Mouse (Mus musculus): ENCODE data around the gene Pcolce2. TPM values are rescaled to one million over a fixed set of nuclear protein-coding genes. Genes with fewer than 3 reads are reported as not detected.

Gene Pcolce2
- total RNA-seq, 2 experiments from 2014 or later: 3.8 to 8.5 TPM

DNA sequence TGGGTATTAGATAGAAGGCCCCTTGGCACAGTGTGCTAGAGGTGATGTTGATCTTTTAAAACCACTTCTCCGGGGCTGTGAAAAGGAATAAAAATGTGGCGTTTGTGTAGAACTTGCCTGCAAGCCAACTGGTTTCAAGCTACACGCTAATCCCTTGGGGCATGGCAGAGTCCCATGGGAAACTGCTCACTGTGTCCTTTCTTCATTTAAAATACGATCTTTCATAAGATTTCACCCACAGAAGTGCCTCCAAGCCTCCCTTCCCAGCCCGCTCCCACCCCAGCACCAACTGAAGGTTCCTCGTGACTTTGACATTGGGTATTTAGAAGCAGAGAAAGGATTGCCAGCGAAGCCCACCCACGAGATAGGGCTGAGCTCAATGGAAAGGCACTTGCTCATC is 8.5 kb downstream of the Pcolce2 start:
- intact Hi-C loops (cut with DNase I): no loop called here

DNA sequence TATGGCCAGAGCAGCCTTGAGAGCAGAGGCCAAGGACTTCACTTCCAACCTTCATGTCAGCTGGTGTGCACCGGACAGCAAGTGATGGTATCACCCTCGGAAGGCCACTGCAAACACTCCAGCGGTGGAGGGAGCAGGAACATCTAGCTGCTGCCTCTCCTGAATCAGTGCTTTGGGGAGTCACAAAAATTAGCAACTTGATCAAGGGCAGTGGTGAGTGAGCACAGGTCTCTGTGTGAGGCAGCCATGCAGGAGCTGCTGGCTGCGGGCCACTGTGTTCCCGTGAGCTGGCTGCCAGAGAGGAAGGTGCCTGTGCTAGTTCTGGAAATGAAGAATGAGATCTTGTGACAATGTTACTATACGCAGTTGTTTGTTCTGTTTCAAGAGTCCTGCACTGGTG is 16.0 kb downstream of the Pcolce2 start:
- intact Hi-C loops (cut with DNase I): no loop called here
- no peak for DNase-seq

More for the DNA sequence above, 8.5 kb downstream of the Pcolce2 start:
- no peak for DNase-seq

GRCm38 (mm10) chr9:95654356-95654755 is 17.0 kb downstream of the Pcolce2 start:
- DNase-seq: no peak
- intact Hi-C loops (cut with DNase I): no loop called here

GRCm38 (mm10) chr9:95657941-95658340 is 20.5 kb downstream of the Pcolce2 start:
- intact Hi-C loops (cut with DNase I): no loop called here
- DNase-seq: no peak

- intact Hi-C loops (cut with DNase I): no loop called here
- no peak for DNase-seq
Observed at GRCm38 (mm10) chr9:95664290-95664989, 27.0 kb downstream of the Pcolce2 start.

- intact Hi-C loops (cut with DNase I): no loop called here
- no peak for DNase-seq
Observed at GRCm38 (mm10) chr9:95665835-95666234, 28.4 kb downstream of the Pcolce2 start.

DNA sequence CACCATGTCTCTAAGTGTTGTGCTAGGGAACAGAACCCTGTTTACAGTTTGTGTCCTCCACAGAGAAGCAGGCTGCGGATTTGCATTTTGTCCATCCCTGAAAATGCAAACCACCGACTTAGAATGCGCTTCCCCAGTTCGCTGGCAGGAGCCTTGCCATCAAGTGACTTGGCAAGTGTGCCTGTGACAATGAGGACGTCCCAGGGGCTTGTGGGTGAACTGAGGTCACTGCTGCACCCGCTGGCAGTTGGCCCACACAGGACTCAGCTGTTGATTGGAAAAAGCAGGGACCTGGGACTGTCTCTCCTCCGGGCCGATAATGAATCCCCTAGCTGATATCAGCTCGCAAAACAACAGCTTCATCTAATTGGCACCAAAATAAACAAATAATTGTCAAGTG is 30.4 kb downstream of the Pcolce2 start:
- intact Hi-C loops (cut with DNase I): no loop called here
- peak; percentile 39 to 46 for DNase-seq

GRCm38 (mm10) chr9:95668306-95668705 is 30.9 kb downstream of the Pcolce2 start:
- DNase-seq: no peak
- intact Hi-C loops (cut with DNase I): no loop called here

DNA sequence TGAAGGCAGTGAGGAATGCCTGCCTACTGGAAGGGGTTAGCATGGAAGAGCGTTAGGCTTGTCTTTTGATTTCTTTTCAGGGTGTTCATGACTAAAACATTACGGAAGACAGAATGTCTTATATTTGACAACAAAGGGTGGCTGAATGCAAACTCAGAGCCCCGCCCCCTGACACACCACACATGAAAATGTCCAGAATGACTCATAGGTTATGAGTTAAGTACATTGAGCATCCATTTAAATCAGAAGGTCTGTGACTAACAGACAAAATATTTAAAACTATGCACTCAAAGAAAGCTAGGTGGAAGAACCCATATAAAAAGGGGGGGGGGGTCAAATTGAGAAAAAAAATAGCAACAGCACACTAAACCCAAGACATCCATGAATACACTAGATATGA is 34.9 kb downstream of the Pcolce2 start:
- DNase-seq: no peak
- intact Hi-C loops (cut with DNase I): no loop called here

DNA sequence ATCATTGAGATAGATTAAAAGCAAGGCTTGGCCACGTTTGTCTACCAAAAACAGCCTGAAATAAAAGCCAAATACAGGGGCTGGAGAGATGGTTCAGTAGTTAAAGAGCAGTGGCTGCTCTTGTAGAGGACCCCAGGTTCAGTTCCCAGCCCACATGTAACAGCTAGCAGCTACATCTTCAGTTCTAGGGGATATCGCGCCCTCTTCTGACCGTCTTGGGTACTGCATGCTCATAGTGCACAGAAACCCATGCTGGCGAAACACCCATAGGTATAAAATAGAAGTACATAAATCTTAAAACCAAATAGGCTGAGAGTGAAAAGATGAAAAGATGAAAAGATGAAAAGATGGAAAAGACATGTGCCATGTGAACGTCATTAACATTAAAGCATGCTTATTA is 35.4 kb downstream of the Pcolce2 start:
- no peak for DNase-seq
- intact Hi-C loops (cut with DNase I): no loop called here

DNA sequence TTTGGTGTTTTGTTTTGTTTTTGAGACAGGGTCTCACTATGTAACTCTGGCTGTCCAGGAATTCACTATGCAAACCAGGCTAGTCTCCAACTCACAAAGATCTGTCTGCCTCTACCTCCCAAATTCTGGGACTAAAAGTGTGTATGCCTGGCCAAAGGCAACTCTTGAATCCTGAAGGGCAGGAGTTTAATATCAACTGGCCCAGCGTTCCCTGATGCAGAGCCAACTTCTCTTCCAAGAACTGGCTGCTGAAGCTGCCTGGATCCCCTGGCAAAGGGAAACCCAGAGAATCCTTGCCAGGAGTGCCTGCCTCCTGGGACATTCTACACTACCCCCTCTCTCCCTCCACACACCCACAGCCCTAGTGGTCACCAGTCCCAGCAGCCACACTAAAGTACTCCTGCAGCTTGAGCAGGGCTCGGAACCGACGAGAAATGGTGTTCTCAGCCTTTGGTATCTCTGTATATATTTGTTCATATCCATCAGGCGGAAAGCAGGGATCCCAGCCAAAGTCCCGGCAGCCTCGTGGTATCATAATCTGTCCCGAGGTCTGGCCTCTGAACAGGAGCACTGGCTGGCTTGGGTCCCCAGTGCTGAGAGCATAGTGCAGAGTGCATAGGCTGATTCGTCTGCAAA is 37.8 kb downstream of the Pcolce2 start:
- intact Hi-C loops (cut with DNase I): no loop called here
- DNase-seq: peak; percentile 75

GRCm38 (mm10) chr9:95676021-95676420 is 38.6 kb downstream of the Pcolce2 start:
- intact Hi-C loops (cut with DNase I): no loop called here
- DNase-seq: no peak

- DNase-seq: no peak
- intact Hi-C loops (cut with DNase I): no loop called here
Observed at GRCm38 (mm10) chr9:95679966-95680365, 42.6 kb downstream of the Pcolce2 start.

GRCm38 (mm10) chr9:95680691-95681090 is 43.3 kb downstream of the Pcolce2 start:
- intact Hi-C loops (cut with DNase I): no loop called here
- DNase-seq: no peak

DNA sequence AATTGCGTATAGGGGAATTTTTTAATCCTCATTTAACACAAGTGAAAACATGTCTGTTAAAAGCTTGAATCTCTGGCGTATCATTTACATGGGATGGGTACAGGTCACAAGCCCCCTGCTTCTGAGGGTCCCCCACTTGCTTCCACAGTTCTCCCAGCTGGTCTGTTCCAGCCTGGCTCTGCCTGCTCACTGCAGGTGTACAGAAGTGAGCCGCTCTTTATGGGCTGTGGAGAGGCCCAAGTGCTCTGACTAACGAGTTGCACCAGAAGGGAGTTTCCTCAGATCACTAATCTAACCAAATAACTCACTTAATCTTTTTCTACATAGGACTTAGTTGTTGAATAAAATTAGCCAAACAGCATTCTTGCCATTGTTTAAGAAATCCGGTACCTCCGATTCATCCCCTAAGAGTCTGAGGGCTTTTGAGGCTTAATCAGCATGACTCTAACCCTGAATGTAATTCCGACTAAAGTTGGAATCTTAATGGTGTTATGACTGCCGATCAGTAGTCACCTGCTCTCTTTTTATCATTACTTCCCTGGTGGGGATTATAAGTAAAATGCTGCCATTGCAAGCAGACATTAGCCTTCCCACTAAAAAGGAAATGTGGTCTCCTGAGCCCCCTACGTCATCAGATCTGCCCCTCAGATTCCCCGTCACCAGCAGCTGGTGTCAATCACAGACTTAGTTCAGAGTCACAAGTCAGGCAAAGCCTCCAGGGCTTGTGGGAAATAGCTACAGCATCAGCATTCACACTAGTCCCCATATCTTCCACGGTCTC is 48.4 kb downstream of the Pcolce2 start:
- intact Hi-C loops (cut with DNase I): no loop called here
- no peak for DNase-seq

GRCm38 (mm10) chr9:95688064-95688463 is 50.7 kb downstream of the Pcolce2 start:
- intact Hi-C loops (cut with DNase I): no loop called here
- peak in 1 of 2 experiments; percentile 34 for DNase-seq

DNA sequence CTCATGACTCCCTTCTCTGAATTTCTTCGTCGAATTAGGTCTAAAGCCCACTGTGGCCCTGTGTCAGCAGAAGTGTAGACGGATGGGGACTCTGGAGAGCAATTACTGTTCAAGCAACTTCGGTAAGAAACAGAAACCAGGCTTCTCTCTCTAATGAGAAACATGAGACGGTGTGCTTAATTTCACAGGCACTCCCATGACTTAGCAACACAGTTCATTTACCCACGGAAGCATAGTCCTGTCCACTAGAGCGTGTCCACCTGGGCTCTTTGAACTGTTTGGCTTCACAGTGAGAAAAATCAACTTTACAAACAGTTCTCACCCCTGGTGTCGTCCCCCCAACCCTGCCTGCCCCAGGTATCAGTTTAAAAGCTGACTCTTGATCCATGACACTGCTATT is 55.4 kb downstream of the Pcolce2 start:
- intact Hi-C loops (cut with DNase I): no loop called here
- DNase-seq: no peak

- intact Hi-C loops (cut with DNase I): no loop called here
- DNase-seq: no peak
Observed at GRCm38 (mm10) chr9:95693528-95694100, 56.2 kb downstream of the Pcolce2 start.

DNA sequence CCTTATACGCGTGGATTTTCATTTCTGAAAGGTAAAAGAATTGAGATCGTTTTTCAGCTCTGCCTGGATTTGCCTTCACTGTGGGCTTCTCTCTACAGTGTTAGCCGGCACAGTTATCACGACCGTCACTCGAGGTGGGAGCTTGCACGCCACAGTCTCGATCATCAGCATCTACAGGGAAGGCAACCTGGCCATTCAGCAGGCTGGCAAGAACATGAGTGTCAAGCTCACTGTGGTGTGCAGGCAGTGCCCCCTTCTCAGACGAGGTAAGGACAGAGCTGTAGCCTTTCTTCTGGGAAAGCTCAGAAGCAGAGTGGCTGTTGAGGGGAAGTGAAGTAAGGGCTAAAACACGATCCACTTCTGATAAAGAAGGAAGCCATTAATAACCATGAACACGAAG is 57.1 kb downstream of the Pcolce2 start:
- intact Hi-C loops (cut with DNase I): no loop called here
- no peak for DNase-seq

DNA sequence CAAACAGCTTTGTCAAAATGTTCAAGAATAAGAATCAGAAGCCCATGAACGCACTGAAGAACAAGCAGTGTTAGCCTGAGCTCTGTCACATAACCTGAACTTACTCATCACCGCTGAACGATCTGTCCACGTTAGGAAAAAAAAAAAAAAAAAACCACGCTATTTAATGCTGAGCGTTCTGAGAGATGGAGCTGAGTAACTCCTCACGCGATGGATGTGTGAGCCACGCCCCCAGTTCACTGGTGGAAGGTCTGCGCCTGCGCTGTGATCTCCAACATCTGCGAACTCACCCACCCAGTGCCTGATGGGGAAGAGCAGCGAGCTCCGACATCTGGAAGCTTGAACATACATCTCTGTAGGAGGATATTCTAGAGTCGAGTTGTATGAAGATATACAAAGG is 57.6 kb downstream of the Pcolce2 start:
- intact Hi-C loops (cut with DNase I): loop anchor here (5.0 kb wide), 1 partner anchor 148 kb away; no protein-coding TSS in a partner anchor
- no peak for DNase-seq

GRCm38 (mm10) chr9:95696581-95696980 is 59.2 kb downstream of the Pcolce2 start:
- intact Hi-C loops (cut with DNase I): loop anchor here (5.0 kb wide), 1 partner anchor 149 kb away; no protein-coding TSS in a partner anchor
- no peak for DNase-seq

Measured in gastrocnemius, postnatal 36 days (tissue).